Mouse (Mus musculus) limb, embryonic 13.5 days (tissue): ENCODE data around the gene Alkbh7. TPM values are rescaled to one million over a fixed set of nuclear protein-coding genes. Genes with fewer than 3 reads are reported as not detected.

Experiments used
- ATAC-seq: fragments of 200-750 bp; cut with Nextera tagmentation; 2 replicates; pipeline ENCODE4 v1.8.0; 2017; ENCODE audit warnings: low read depth, moderate number of reproducible peaks, moderate TSS enrichment; ENCODE audit not compliant: low FRiP score
- H3K27ac ChIP-seq: fragments of 300-500 bp; sonication (generic); 2 replicates; pipeline ENCODE4 v1.5.1; 2015; ENCODE audit warnings: inconsistent platforms, mild to moderate bottlenecking, moderate library complexity
- H3K27me3 ChIP-seq: fragments of 300-500 bp; sonication (generic); 2 replicates; pipeline ENCODE4 v1.6.1; 2015; ENCODE audit warnings: mild to moderate bottlenecking, inconsistent platforms
- H3K36me3 ChIP-seq: fragments of 300-500 bp; sonication (generic); 2 replicates; pipeline ENCODE4 v1.6.1; 2015; ENCODE audit warnings: inconsistent platforms, mild to moderate bottlenecking, moderate library complexity
- H3K4me1 ChIP-seq: fragments of 300-500 bp; sonication (generic); 2 replicates; pipeline ENCODE4 v1.6.1; 2015; ENCODE audit warnings: inconsistent platforms
- H3K4me2 ChIP-seq: fragments of 300-500 bp; sonication (generic); replicated peaks from 2 replicates; pipeline ENCODE4 v1.6.1; 2015; ENCODE audit warnings: inconsistent platforms, mild to moderate bottlenecking, moderate library complexity
- H3K4me3 ChIP-seq: fragments of 300-500 bp; sonication (generic); 2 replicates; pipeline ENCODE4 v1.5.1; 2015; ENCODE audit warnings: moderate library complexity, mild to moderate bottlenecking, inconsistent platforms
- H3K9ac ChIP-seq: fragments of 300-500 bp; sonication (generic); 2 replicates; pipeline ENCODE4 v1.6.1; 2015; ENCODE audit warnings: mild to moderate bottlenecking, inconsistent platforms
- H3K9me3 ChIP-seq: fragments of 300-500 bp; sonication (generic); 2 replicates; pipeline ENCODE4 v1.6.1; 2016; ENCODE audit warnings: inconsistent platforms
- WGBS: fragments of 180-500 bp; shearing (Covaris S2); methylation state at CpG from one replicate; pipeline ENCODE4 v1.1.7; 2015; 5-methylcytosine and 5-hydroxymethylcytosine counted together
- polyA plus RNA-seq: library from polyadenylated mRNA; unstranded; fragments of >200 nt; fragmentation: Nextera tagmentation; extraction: Ambion mirVana; gene quantifications from 2 replicates; pipeline ENCODE4 v1.2.1, GENCODE M21; 2015

Gene Alkbh7
- polyA plus RNA-seq, 1 experiment from 2014 or later: 41.7 TPM

GRCm38 (mm10) chr17:56988921-56989430, 8.2 kb upstream of the Alkbh7 start:
- H3K9ac ChIP-seq: no peak overlapping the region
- H3K9me3 ChIP-seq: no peaks in the 10 kb centered on the region
- no peak overlapping the region for H3K27ac ChIP-seq
- H3K36me3 ChIP-seq: peaks cover 24% of the 10 kb centered on the region
- H3K4me1 ChIP-seq: peaks cover 7% of the 10 kb centered on the region
- H3K4me3 ChIP-seq: peak overlapping the region; percentile 88
- 71% methylated on average over 7 of the region's 7 CpGs for WGBS
- H3K4me2 ChIP-seq: peak overlapping the region; percentile 78
- ATAC-seq: no peak
- no peaks in the 10 kb centered on the region for H3K27me3 ChIP-seq

- Histone ChIP-seq H3K36me3 (peaks cover 31% of the 10 kb centered on the region), H3K9ac (peak overlapping the region; percentile 68), H3K4me3 (peak overlapping the region; percentile 88), H3K4me2 (peak overlapping the region; percentile 78), H3K9me3 (no peaks in the 10 kb centered on the region), H3K27me3 (no peaks in the 10 kb centered on the region), H3K27ac (peak overlapping the region; percentile 70; the same call in 1 of the 2 replicates), H3K4me1 (peaks cover 7% of the 10 kb centered on the region)
- 3% methylated on average over 25 of the region's 25 CpGs for WGBS
- ATAC-seq: peak; percentile 92
Measured at GRCm38 (mm10) chr17:56989467-56990114, 7.5 kb upstream of the Alkbh7 start.

- Histone ChIP-seq H3K27ac (peak within 1 kb of the TSS; percentile 70), H3K9me3 (no peaks in the 10 kb centered on the region), H3K36me3 (peaks cover 37% of the 10 kb centered on the region), H3K4me3 (peak within 1 kb of the TSS; percentile 88), H3K27me3 (no peaks in the 10 kb centered on the region), H3K4me1 (peaks cover 7% of the 10 kb centered on the region), H3K4me2 (peak within 1 kb of the TSS; percentile 78), H3K9ac (peak within 1 kb of the TSS; percentile 86)
- under 1% methylated on average over 52 of the region's 52 CpGs for WGBS
- peak; percentile 97 for ATAC-seq
Measured at GRCm38 (mm10) chr17:56990115-56990746, 6.9 kb upstream of the Alkbh7 start, which contains the start of gene Clpp. TSS of gene Clpp (plus strand) at chr17:56990305.

GRCm38 (mm10) chr17:56990966-56991365, 6.2 kb upstream of the Alkbh7 start:
- Histone ChIP-seq H3K9ac (peak overlapping the region; percentile 86), H3K36me3 (peaks cover 44% of the 10 kb centered on the region), H3K27me3 (no peaks in the 10 kb centered on the region), H3K9me3 (no peaks in the 10 kb centered on the region), H3K27ac (no peak overlapping the region), H3K4me1 (peaks cover 7% of the 10 kb centered on the region), H3K4me3 (peak overlapping the region; percentile 88), H3K4me2 (peak overlapping the region; percentile 78)
- WGBS: 72% methylated on average over 2 of the region's 2 CpGs
- ATAC-seq: no peak

- ATAC-seq: no peak
- H3K9ac ChIP-seq: no peak overlapping the region
- no peaks in the 10 kb centered on the region for H3K9me3 ChIP-seq
- no peak overlapping the region for H3K4me3 ChIP-seq
- no peak overlapping the region for H3K27ac ChIP-seq
- H3K27me3 ChIP-seq: no peaks in the 10 kb centered on the region
- no peak overlapping the region for H3K4me2 ChIP-seq
- 92% methylated on average over 8 of the region's 8 CpGs for WGBS
- peaks cover 68% of the 10 kb centered on the region for H3K36me3 ChIP-seq
- H3K4me1 ChIP-seq: peaks cover 21% of the 10 kb centered on the region
Measured at GRCm38 (mm10) chr17:56995046-56995445, 2.1 kb upstream of the Alkbh7 start.

GRCm38 (mm10) chr17:56996506-56996905, 633 bp upstream of the Alkbh7 start:
- no peak for ATAC-seq
- 73% methylated on average over 2 of the region's 2 CpGs for WGBS
- Histone ChIP-seq H3K4me3 (peak overlapping the region; percentile 81; the same call in 1 of the 2 replicates), H3K4me2 (peak overlapping the region; percentile 76), H3K27me3 (no peaks in the 10 kb centered on the region), H3K9me3 (no peaks in the 10 kb centered on the region), H3K4me1 (peaks cover 14% of the 10 kb centered on the region), H3K36me3 (peaks cover 72% of the 10 kb centered on the region), H3K27ac (no peak overlapping the region), H3K9ac (no peak overlapping the region)

GRCm38 (mm10) chr17:56999414-56999813, 2.3 kb downstream of the Alkbh7 start:
- Histone ChIP-seq H3K27me3 (no peaks in the 10 kb centered on the region), H3K4me3 (no peak overlapping the region), H3K4me1 (peaks cover 14% of the 10 kb centered on the region), H3K9ac (no peak overlapping the region), H3K27ac (no peak overlapping the region), H3K36me3 (peaks cover 65% of the 10 kb centered on the region), H3K4me2 (no peak overlapping the region), H3K9me3 (no peaks in the 10 kb centered on the region)
- 92% methylated on average over 9 of the region's 9 CpGs for WGBS
- ATAC-seq: no peak

GRCm38 (mm10) chr17:56999968-57000609, 3.0 kb downstream of the Alkbh7 start, which contains the start of gene Pspn:
TSS of gene Pspn (minus strand) at chr17:57000018.
- Histone ChIP-seq H3K27me3 (no peaks in the 10 kb centered on the region), H3K4me3 (no peak within 1 kb of the TSS), H3K27ac (no peak within 1 kb of the TSS), H3K9me3 (no peaks in the 10 kb centered on the region), H3K4me2 (no peak within 1 kb of the TSS), H3K36me3 (peaks cover 65% of the 10 kb centered on the region), H3K4me1 (peaks cover 14% of the 10 kb centered on the region), H3K9ac (no peak within 1 kb of the TSS)
- ATAC-seq: no peak
- 78% methylated on average over 9 of the region's 9 CpGs for WGBS

- ATAC-seq: no peak
- WGBS: 68% methylated on average over 8 of the region's 8 CpGs
- Histone ChIP-seq H3K9ac (no peak overlapping the region), H3K9me3 (no peaks in the 10 kb centered on the region), H3K4me1 (peaks cover 14% of the 10 kb centered on the region), H3K4me2 (no peak overlapping the region), H3K27me3 (no peaks in the 10 kb centered on the region), H3K4me3 (no peak overlapping the region), H3K36me3 (peaks cover 65% of the 10 kb centered on the region), H3K27ac (no peak overlapping the region)
Measured at GRCm38 (mm10) chr17:57001228-57001627, 4.1 kb downstream of the Alkbh7 start.

GRCm38 (mm10) chr17:57003994-57004393, 6.9 kb downstream of the Alkbh7 start:
- 92% methylated on average over 7 of the region's 7 CpGs for WGBS
- Histone ChIP-seq H3K27ac (no peak overlapping the region), H3K4me2 (no peak overlapping the region), H3K9me3 (no peaks in the 10 kb centered on the region), H3K36me3 (peaks cover 81% of the 10 kb centered on the region), H3K27me3 (no peaks in the 10 kb centered on the region), H3K9ac (no peak overlapping the region), H3K4me3 (no peak overlapping the region), H3K4me1 (no peaks in the 10 kb centered on the region)
- ATAC-seq: no peak

- no peak overlapping the region for H3K27ac ChIP-seq
- no peak for ATAC-seq
- no peaks in the 10 kb centered on the region for H3K27me3 ChIP-seq
- 87% methylated on average over 13 of the region's 13 CpGs for WGBS
- H3K9me3 ChIP-seq: no peaks in the 10 kb centered on the region
- H3K9ac ChIP-seq: no peak overlapping the region
- peaks cover 16% of the 10 kb centered on the region for H3K4me1 ChIP-seq
- H3K4me3 ChIP-seq: no peak overlapping the region
- no peak overlapping the region for H3K4me2 ChIP-seq
- peaks cover 70% of the 10 kb centered on the region for H3K36me3 ChIP-seq
Measured at GRCm38 (mm10) chr17:57007137-57007905, 10.2 kb downstream of the Alkbh7 start.
